Mouse (Mus musculus): ENCODE measurements at regions not wholly inside any gene's neighbourhood (a gene's known extent, or its start where the extent isn't known, plus 50 kb on each side); places are given as distances from the start of the nearest gene placed in this dataset.

- no peak for DNase-seq (ENCODE audit: low spot score)
These were observed 60.2 kb upstream of the Cd34 start for GRCm38 (mm10) chr1:194878440-194878839.

GRCm38 (mm10) chr1:194879324-194880233 is 59.0 kb upstream of the Cd34 start:
- peak; percentile 98 for DNase-seq (ENCODE audit: low spot score)

GRCm38 (mm10) chr1:194881556-194882223 is 56.9 kb upstream of the Cd34 start:
- DNase-seq (ENCODE audit: low spot score) = no peak

- DNase-seq (ENCODE audit: low spot score) = no peak
These were observed 53.4 kb upstream of the Cd34 start for GRCm38 (mm10) chr1:194885071-194885686.

- peak; percentile 28 for DNase-seq (ENCODE audit: low spot score)
These were observed 52.9 kb upstream of the Cd34 start for GRCm38 (mm10) chr1:194885687-194886077.

Data from ovary, postnatal 10 days (tissue).